Mouse (Mus musculus) left cerebral cortex, postnatal 14 days (tissue): Measurements from ENCODE around the gene Abcc9. TPM values are rescaled to one million over a fixed set of nuclear protein-coding genes. Genes with fewer than 3 reads are reported as not detected.
A peak's percentile ranks its signal among the peaks of the same experiment; 100 is the strongest.

Source experiments
- DNase-seq, 2 experiments: peaks; one replicate each; pipeline ENCODE4 v3.0.0; 2021 to 2022; ENCODE audit warnings: low spot score in 2 of 2, mixed read lengths in 1 of 2
- intact Hi-C: fragments of 180-260 bp; cut with DNase I; formaldehyde crosslinking; loops from one replicate; pipeline ENCODE4 v1.15.1; 2025
- total RNA-seq, 2 experiments: library from RNA; stranded (reverse); gene quantifications; 2 replicates each; pipeline ENCODE4 v1.2.3; 2021

Gene Abcc9
- total RNA-seq, 2 experiments from 2014 or later, result 6.8 to 9.3 TPM

DNA sequence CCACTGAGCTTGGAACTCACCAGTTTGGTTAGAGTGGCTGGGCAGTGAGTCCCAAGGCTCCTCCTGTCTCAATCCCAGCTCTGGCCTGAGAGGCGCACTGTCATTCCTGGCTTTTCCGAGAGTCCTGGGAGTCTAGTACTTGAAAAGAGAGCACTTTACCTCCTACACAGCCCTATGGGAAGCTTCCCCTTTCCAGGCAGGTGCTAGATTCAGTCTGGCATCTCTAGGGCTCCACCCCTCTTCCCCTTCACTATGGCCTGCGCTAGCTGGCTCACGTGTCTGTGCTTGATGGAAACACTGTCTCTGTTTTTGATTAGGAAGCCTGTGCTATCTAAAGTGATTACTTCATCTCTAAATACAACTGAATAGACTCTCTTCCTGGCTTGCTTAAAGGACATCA is 66.5 kb downstream of the Abcc9 start:
- intact Hi-C loops, result no loop called here
- DNase-seq, result no peak

DNA sequence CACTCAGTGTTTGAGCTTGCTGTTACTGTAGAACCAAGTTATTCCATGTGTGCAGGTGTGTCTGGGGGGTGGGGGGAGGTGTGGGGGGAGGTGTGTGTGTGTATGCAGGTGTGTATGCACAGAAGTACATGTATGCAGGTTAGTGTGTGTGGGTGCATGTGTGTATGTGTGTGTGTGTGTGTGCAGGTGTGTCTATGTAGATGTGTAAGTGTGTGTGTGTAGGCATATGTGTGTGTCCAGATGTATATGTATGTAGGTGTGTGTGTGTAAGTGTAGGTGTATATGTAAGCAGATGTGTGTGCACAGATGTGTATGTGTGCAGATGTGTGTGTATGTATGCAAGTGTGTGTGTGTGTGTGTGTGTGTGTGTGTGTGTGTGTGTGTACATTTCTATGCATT is 66.9 kb downstream of the Abcc9 start:
- no peak for DNase-seq
- intact Hi-C loops, result no loop called here

DNA sequence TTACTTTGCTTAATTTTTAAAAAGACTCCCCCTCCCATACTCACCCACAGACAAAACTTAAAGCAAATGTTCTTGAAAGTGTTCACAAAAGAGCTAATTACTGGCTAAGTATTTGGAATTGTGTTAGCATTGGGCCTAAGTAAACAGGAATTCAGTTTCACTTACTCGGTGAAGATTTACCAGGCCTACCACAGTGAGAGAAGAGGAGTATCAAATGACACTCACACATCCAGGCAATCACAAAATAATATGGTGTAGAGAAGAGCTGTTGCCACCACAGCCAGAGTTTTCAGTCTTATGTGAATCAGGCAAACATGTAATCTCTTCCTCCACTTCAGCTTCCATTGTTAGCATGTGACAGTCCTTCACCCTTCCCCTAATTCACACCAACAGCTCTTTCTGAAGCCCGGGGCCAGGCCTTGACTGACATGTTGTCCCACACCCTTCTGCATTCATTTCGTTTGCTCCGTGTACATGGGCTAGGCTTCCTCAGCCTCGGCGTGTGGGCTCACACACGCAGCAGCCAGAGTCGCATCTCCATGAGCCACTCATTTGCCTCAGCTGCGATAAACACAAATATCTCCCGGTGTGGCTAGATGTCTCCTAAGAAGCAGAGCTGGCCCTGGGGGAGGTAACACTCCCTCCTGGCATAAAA is 67.5 kb downstream of the Abcc9 start:
- no peak for DNase-seq
- intact Hi-C loops, result no loop called here

DNA sequence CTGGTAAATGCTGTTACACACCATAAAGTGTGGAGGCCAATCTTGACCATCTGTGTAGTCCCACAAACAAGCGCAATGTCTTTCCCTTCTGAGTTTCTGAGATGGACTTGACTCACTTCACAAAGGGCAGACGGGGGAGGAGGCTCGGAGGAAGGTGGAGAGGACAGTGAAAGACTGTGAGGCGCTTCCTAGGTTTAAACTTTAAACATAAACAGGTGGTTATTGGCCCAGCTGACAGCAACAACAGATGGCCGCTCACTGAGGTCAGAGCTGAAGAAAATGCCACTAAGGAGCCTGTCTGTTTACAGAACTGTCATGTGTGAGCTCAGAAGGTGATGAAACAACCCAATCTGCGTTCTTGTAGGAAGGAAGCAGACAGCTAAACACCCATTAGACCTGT is 78.8 kb downstream of the Abcc9 start:
- DNase-seq, result no peak
- intact Hi-C loops, result no loop called here

DNA sequence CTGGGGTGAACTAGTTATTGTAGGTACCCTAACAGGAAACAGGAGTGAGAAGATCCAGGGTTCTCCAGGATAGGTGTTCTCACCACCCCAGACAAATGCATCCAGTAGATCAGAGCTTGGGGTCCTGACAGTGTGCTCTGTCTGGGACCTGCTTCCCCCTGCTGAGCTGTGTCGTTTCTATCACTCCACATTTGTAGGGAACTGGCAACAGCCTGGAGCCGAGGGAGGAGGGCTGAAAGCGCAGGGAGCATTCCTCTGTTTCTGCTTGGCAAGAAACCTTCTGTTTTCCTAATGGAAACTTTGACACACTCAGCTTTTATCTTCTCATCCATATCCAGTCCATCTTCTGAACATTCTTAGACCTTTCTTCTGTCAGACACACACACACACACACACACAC is 85.5 kb downstream of the Abcc9 start:
- no peak for DNase-seq
- intact Hi-C loops, result no loop called here

DNA sequence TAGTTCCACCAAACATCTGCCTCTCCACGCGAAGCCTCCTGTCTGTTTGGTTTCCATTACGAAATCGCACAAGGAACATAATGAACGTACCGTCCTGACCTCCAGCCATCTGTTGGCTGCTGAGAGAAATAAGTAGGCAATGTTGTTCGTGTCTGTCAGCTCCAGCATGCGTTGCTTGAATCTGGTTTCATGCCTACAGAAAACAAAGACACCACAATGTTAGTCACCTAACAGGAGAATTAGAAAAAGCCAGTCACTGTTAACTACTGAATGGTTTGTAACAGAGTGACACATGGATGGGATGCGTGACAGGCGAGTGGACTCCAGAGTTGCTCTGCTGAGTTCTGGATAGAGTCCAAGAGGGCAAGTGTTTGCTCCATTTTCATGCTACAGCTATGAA is 87.8 kb downstream of the Abcc9 start:
- intact Hi-C loops, result no loop called here
- peak in 1 of 2 experiments; percentile 5 for DNase-seq

DNA sequence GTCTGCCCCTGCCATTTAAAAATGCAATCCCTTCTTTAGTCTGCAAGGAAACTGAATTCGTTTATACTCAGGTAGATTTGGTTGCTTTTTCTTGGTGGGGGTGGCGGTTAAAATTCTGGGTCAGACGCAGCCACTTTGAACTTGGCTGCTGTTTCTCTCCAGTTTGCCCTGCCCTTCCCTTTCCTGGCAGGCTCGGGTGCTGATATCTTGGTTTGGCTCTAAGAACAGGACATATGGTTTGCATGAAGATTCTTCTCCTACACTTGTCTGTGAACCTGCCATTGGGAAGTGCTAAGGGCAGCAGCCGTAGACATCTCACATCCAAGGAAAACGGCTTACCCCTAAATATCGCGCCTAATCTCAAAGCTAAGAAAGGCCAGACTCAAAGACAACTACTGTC is 89.7 kb downstream of the Abcc9 start:
- intact Hi-C loops, result no loop called here
- DNase-seq, result no peak

DNA sequence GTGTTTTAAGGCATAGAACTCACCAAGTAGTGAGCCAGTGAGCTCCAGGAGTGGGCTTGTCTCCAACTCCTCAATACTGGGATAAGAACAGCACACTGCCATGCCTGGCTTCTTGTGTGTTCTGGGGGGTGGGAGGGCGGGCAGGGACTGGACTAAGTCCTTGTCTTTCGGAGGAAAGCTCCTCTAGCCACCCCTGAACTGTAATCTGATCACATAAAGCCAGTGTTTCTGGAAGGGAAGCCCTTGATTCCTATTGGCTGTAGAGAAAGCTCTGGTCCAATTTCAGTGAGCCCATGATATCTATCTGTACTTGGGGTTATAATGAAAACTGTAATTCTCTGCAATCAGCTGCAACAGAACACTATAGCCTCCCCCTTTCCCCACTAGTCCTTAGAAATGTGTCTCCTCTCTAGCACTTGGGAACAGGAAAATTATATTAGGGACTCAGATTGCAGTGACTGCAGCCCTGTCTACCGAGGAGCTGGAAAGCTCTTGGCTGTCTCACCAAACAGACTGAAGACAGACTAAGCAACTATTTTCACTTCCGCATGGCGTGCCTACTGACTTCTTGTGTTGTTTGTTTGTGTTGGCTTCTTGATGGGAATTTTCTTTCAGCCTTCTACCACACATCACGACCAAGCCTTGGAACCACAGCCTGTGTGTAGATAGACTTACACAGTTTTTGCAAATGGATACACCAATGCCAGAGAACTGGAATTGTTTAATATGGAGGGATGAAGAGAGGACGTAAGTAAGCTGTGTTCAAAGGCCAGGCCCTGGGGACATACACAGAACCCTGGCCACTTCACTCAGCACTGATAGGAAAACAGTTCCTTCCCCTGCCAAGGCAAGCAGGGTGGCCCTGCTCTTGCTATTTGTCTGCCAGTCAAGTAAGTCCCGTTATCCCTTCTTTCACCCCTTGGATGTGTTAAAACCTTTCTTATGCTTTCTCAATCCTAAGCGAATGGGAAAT is 92.4 kb downstream of the Abcc9 start:
- DNase-seq, result no peak
- intact Hi-C loops, result no loop called here

DNA sequence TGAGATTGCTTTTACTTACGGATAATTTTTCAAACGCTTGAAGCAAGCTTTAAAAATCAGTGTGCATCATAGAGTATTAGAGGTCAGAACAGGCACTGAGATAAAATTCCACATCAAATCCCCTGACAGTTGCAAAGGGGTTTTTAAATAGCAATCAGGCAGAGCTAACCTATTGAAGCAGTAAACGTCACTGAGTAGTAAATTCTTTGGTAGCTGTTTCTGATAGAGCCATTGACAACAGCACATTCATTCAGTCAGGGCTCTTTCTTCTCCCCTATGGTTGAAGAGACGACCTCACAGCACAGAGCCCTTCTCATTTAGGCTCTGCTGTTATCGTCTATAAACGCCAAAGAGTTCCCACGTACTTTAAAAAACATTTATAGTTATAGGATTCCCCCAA is 95.0 kb downstream of the Abcc9 start:
- no peak for DNase-seq
- intact Hi-C loops, result no loop called here

DNA sequence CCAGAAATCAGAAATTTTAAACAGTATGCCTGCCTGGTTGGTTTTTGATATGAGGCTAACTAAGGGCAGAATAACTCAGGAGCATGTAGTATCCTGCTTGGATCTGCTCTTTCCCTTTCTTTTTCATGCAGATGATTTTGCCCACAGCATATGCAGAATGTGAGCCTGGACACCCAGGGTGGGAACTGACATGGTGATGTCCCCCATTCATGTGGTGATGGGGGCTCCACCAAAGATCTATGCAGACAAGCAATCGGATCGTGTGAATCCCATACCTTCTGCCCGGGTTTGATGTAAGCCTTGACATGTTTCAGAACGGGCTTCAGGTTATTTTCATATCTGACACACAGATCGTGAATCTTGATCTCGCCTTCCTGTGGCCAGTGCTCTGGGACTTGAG is 99.3 kb downstream of the Abcc9 start:
- no peak for DNase-seq
- intact Hi-C loops, result no loop called here

DNA sequence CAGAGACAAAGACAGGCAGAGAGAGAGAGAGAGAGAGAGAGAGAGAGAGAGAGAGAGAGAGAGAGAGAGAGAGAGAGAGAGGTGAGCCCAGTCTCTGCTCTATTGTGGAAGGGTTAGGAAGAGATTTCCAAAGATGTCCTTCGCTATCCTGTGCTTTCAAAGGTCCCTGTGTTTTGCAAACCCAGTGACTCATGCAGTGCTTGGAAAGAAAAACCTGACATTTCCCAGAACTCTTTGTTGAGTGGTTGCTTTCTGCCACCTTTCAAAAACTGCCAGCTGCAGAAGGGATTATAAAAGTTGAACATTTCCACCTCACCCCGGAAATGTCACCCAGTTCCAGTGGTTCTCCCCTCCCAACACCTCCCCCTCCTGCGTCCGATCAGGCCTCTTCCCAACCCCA is 123.3 kb downstream of the Abcc9 start:
- DNase-seq, result no peak
- intact Hi-C loops, result no loop called here

DNA sequence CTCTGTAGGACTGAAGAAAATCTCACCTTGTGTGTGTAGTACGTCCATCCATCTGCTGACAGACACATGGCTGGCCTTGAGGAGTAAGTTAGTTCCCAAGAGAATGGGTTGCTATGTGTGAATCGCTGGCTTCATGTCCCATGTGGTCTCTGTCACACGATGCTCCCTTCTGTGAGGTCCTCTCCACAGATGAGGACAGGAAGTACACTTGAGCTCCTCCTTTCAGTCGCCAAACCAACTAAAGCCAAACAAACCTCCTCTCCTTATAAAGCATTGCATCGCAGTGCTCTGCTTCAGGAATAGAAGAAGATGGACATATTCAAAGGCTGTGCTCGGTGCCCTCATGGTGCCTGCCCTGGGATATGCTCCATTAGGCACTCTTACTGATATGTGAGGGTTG is 124.3 kb downstream of the Abcc9 start:
- no peak for DNase-seq
- intact Hi-C loops, result no loop called here

DNA sequence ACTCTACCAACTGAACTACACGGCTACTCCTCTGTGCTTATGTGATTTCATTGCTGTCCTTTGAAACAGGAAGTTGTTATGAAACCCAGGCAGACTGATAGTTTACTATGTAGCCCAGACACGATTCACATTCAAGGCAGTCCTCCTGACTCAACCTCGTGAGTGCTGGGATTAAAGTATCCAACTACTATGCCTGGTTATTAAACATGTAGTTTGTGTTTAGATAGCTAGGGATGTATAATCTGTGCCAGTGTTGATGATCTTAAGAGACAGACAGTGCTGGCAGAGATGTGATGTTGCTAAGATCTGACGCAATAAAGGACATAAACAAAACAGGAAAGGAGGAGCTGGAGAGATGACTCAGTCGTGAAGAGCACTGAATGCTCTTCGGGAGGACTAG is 129.2 kb downstream of the Abcc9 start:
- no peak for DNase-seq
- intact Hi-C loops, result no loop called here

DNA sequence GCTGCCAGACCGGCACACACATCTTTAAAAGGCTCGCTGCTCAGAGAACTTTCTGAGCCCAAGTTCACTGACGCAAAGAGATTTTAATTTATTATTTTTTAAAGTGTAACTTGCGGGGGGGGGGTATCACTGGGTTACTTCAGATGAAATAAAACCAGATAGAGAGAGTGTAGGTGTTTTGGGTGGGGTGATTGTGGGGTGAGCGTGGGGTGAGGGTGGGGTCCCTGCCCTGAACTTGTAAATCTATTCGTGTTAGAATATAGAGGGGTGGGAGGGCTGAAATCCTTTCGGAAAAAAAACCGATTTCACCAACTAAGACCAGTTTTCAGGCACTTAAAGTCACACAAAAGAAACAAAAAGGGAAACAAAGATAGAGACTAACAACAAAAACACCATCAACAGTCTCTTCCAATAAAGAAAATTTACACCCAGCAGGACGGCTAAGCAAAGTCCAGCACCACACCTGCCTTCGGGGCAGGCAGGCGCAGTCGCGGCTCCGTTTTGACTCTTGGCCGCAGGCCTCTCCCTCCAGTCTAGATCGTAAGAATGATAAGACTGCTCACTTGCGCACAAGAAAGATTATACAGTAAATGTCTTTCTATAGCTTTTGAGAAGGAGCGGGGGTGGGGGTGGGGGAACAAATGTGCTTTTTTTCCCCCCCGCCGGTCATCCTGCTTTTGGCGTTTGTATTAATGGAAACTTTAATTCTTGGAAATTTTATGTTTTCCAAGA is 130.3 kb downstream of the Abcc9 start:
- intact Hi-C loops, result no loop called here
- DNase-seq, result no peak

DNA sequence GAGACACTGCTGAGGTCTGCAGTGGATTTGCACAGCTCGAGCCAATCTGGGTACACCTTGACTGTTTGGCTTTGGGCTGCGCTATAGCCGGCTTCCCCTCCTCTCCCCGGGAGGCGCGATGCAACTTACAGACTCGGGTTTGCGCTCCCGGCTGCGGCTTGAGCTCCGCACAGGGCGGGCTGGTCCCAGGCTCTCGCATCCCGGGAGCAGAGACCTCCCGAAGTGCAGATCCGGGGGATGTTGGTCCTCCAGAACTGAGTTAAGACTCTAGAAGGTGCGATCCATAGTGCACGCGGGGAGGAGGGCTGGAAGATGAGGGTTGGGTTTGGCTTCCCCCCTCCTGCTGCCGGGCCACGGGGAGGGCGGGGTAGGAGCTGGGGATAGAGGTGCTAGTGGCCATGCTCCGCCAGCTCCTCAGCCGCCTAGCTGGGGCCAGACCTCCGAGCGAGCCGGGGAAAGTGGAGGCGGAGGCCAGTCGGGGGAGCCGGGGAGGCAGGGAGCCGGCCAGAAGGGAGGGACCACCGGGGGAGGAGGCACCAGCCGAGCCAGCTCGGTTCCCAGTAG is 131.0 kb downstream of the Abcc9 start, which contains the start of gene Kcnj8:
TSS of gene Kcnj8 (minus strand) at position 560 of the 564 bp plus-strand sequence.
- peak in 1 of 2 experiments; percentile 7 for DNase-seq
- intact Hi-C loops, result no loop called here

DNA sequence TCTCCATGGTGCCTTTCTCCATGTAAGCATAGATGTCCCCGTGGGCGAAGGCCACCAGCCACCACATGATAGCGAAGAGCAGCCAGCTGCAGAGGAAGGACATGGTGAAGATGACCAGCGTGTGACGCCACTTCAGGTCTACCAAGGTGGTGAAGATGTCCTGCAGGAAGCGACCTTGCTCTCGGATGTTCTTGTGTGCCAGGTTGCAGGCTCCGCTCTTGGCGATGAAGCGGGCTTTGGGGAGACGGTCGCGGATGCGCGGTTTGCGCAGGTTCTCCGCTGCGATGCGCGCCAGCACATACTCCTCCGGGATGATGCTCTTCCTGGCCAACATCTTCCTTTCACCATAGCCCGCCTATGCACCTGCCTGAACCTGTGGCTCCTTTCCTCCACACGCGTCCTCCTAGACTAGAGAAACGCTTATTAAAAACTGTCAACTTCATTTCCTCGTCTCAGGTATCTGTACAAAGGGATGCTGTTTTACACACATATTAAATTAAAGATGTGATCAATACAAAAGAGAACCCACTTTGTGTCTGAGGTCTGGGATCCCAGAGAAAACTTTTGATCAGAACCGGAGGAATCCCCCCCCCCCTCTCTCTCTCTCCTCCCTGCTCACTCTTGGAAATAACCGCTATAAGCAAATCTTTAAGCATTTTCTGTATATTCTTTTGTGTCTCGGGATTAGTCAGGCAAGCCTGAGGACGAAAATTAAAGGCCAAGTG is 131.9 kb downstream of the Abcc9 start:
- intact Hi-C loops, result no loop called here
- peak in 1 of 2 experiments; percentile 7 for DNase-seq

DNA sequence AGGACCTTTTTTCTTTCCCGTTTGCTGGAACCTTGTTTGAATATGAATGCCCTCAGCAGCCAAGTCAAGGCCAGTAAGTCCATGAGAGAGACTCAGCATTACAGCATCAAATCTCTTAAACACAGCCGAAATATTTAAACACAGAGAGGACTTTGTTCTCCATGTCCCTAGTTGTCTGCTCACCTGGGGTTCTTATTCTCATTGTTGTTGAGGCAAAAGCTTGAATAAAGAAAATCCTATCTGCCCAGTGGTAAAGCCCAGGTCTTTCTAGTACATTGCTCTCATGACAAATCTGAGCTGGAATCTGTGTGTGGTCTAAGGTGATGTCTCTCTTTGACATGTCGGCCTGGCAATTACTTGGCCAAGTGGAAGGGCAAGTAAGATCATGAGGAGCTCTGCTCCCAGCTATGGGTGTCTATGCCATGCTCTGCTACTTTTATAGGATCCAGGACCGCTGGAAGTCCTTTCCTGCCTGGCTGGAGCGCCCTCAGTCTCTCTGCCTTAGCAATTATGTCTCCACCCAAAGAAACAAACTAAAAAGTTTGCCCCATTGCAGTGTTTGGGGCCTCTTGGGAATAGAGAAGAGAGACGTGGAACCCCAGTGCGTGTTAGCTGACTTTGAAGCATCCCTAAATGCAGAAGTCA is 133.3 kb downstream of the Abcc9 start:
- no peak for DNase-seq
- intact Hi-C loops, result no loop called here

DNA sequence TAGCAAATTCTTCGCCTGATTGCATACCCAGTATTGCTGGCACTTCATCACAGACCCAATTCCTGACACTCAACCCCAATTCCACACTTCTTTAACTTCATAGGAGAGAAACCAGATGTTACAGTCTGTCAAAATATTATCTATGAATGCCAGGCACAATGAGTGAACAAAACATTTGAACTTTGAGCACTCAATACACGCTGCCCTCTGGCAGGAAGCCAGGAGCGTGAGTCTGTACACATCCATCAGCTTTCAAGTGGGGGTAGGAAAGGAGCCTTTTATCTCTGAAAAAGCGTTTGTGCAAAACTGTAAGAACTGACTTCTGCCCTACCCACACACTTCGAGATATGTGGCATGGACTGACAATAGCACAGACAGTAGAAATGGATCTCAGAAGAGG is 134.7 kb downstream of the Abcc9 start:
- intact Hi-C loops, result no loop called here
- no peak for DNase-seq

DNA sequence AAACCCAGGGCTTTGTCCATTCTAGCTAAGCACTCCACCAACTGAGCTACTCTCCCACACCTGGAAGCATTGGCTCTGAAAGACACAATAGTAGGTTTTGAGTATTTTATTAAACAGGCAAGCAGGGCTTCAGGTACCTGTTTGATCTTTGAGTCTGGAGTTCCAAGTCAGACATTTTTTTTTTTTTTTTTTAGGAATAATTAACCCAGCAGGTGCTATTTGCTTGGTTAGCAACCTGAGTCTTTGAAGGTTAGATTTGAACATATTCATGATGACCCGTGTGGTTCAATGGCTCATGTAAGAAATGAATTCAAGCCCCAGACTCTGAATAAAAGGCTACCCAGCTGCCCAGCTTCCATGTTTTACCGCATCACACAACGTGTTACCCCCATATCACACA is 137.4 kb downstream of the Abcc9 start:
- intact Hi-C loops, result no loop called here

More for the DNA sequence above, 137.4 kb downstream of the Abcc9 start:
- no peak for DNase-seq
